Mouse (Mus musculus): ENCODE measurements around the gene Stn1.

DNA sequence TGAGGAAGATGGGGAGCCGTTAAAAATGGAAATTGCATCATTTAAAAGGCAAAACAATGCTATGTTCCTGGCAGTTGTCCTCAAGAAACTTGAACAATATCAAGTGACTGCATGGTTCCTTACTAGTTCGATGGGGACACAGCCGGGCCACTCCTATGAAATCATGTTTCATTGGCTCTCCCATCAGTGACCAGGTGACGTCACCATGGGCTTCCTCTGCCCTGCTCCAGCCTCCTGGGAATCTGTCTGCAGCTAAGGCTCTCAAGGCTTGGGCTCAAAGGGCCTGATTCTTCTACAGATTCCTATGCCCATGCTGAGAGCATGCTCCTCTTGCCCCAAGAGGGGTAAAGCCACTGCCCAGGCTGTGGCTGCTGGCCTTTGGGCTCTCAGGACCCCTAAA, 12.3 kb upstream of the Stn1 start:
- TF ChIP-seq POLR2A (IDR thresholded peaks at IDR 0.05; ENCODE audit: borderline replicate concordance, extremely low read depth, insufficient read depth, insufficient read length, poor library complexity, severe bottlenecking) (no peak), CTCF (IDR thresholded peaks at IDR 0.05; ENCODE audit: borderline replicate concordance, extremely low read depth, insufficient read depth, insufficient read length) (no peak)

Data from brain, embryonic 14.5 days (tissue).